In genomic region chr5:52358120-52358519, GRCm38 (mm10) we compare ENCODE assay signal across 18 mouse cellular contexts. TPM values are rescaled to one million over a fixed set of nuclear protein-coding genes. Genes with fewer than 3 reads are reported as not detected.
"Had no signal": no experiment of that assay in that cellular context is flagged by ENCODE, and none has a peak within 500 bp of the region (broad histone marks: within the 10 kb centered on the region; RNA-seq: fewer than 3 reads in every experiment).

No protein-coding gene starts in this region.

- H3K9ac ChIP-seq: neural tube, embryonic 12.5 days; neural tube, embryonic 13.5 days; neural tube, embryonic 15.5 days; stomach, embryonic 15.5 days had no signal

- H3K9me3 ChIP-seq: neural tube, embryonic 12.5 days; neural tube, embryonic 13.5 days; neural tube, embryonic 15.5 days; stomach, embryonic 15.5 days had no signal

- H3K36me3 ChIP-seq: neural tube, embryonic 12.5 days; neural tube, embryonic 13.5 days; neural tube, embryonic 15.5 days; stomach, embryonic 15.5 days had no signal

- H3K27me3 ChIP-seq: neural tube, embryonic 12.5 days; neural tube, embryonic 13.5 days; neural tube, embryonic 15.5 days; stomach, embryonic 15.5 days had no signal

- DNase-seq: retina, postnatal 1 day; right cerebral cortex, adult 18-20 months; right cerebral cortex, postnatal 14 days; right cerebral cortex, postnatal 25 days; right cerebral cortex, postnatal 4 days; spleen, adult 18-20 months; thymus, adult 18-20 months; thymus, adult 2 months; thymus, postnatal 14 days; thymus, postnatal 25 days; thymus, postnatal 36 days; thymus, postnatal 4 days had no signal

- H3K4me3 ChIP-seq: neural tube, embryonic 12.5 days; neural tube, embryonic 13.5 days; neural tube, embryonic 15.5 days; stomach, embryonic 15.5 days had no signal

- H3K4me1 ChIP-seq: neural tube, embryonic 12.5 days; stomach, embryonic 15.5 days had no signal

- H3K27ac ChIP-seq: neural tube, embryonic 12.5 days; neural tube, embryonic 13.5 days; neural tube, embryonic 15.5 days; stomach, embryonic 15.5 days; stomach, postnatal 0 days had no signal

- H3K4me2 ChIP-seq: neural tube, embryonic 12.5 days; neural tube, embryonic 13.5 days; neural tube, embryonic 15.5 days; stomach, embryonic 15.5 days had no signal

RNA-seq across cellular contexts. Expression of gene Sod3, which starts 5.5 kb away (rescaled TPM):
- total RNA-seq: neutrophil, adult 5-6 weeks had no signal
